Mouse (Mus musculus): ENCODE data around the gene Zfyve28. TPM values are rescaled to one million over a fixed set of nuclear protein-coding genes. Genes with fewer than 3 reads are reported as not detected.

The Zfyve28 gene
- total RNA-seq, 2 experiments from 2014 or later: 0.36 to 0.60 TPM

Other genes with a start within 250 kb of the Zfyve28 start
- gene Poln, start 119.0 kb downstream of the Zfyve28 start, total RNA-seq (2021): 1 to 10 TPM; 3.3 to 3.4 TPM
- 1 to 10 TPM; 3.4 to 3.9 TPM for gene Haus3, start 118.9 kb downstream of the Zfyve28 start, total RNA-seq (2021)
- 10 to 100 TPM; 72.6 to 89.1 TPM for gene Mxd4, start 100.7 kb downstream of the Zfyve28 start, total RNA-seq (2021)
- gene Cfap99, start 151 bp upstream of the Zfyve28 start, total RNA-seq (2021): not detected
- 10 to 100 TPM; 27.1 to 29.1 TPM for gene Rnf4, start 47.8 kb upstream of the Zfyve28 start, total RNA-seq (2021)
- gene Fam193a, start 81.5 kb upstream of the Zfyve28 start, total RNA-seq (2021): 10 to 100 TPM; 24.3 to 29.7 TPM
- 1 to 10 TPM; 6.3 to 7.2 TPM for gene Tnip2, start 225.5 kb upstream of the Zfyve28 start, total RNA-seq (2021)
- 1 to 10 TPM; 1.7 to 3.3 TPM for gene Sh3bp2, start 237.4 kb upstream of the Zfyve28 start, total RNA-seq (2021)

Measured in heart, postnatal 25 days (tissue).